ENCODE assay signal across 16 mouse cellular contexts in the genomic region with DNA sequence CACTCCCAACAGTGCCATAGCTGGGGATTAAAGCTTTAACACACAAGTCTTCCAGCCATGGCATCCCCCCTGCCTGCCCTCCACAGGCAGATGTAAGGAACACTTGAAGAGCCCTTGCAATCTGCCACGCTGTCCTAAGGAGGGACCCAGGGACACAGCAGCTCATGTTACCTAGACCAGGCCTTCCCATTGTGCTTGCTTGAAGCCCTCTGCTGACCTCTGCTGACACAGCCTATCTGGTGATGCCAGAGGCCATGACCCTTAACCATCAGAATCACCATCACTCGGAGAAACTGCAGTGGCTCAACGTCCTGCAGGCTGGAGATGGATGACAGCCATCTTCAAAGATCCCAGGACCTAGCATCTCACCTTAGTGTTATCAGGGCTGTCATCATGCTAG. TPM values are rescaled to one million over a fixed set of nuclear protein-coding genes. Genes with fewer than 3 reads are reported as not detected.
DNase-seq lines count a peak whose midpoint lies in the region; ATAC-seq lines count a peak whose summit lies in the region.
"Had no signal": no experiment of that assay in that cellular context is flagged by ENCODE, and none has a peak within 500 bp of the region (broad histone marks: within the 10 kb centered on the region; RNA-seq: fewer than 3 reads in every experiment).

No protein-coding gene starts in this region.

- peak; percentile 9 for DNase-seq in 416B (ENCODE audit: low read depth)
- peak; percentile 39 for DNase-seq in embryo, embryonic 10.5 days (ENCODE audit: low spot score)
- DNase-seq in hindbrain, embryonic 10.5 days (ENCODE audit: low spot score), result peak; percentile 32
- DNase-seq in lung, postnatal 14 days, result no peak
- no peak for DNase-seq in gastrocnemius, postnatal 10 days
- DNase-seq: cerebellum, adult 8-10 months; gastrocnemius, adult 2 months; thymus, adult 2 months had no signal

- H3K9ac ChIP-seq in midbrain, embryonic 12.5 days (replicated peaks), result no peak overlapping the region

- no peak for ATAC-seq in midbrain, embryonic 12.5 days (ENCODE audit: low FRiP score, low read depth)
- ATAC-seq in cerebellum, adult (ENCODE audit: insufficient number of reproducible peaks, low FRiP score, low TSS enrichment), result no peak

- H3K9me3 ChIP-seq in hindbrain, embryonic 10.5 days, result no peaks in the 10 kb centered on the region
- no peaks in the 10 kb centered on the region for H3K9me3 ChIP-seq in midbrain, embryonic 12.5 days
- H3K9me3 ChIP-seq: embryonic facial prominence, embryonic 10.5 days had no signal

- peak overlapping the region; percentile 92 for H3K27ac ChIP-seq in hindbrain, embryonic 10.5 days
- H3K27ac ChIP-seq in midbrain, embryonic 12.5 days (replicated peaks), result peak overlapping the region; percentile 97
- H3K27ac ChIP-seq: gastrocnemius, adult 2 months had no signal

- peaks cover 96% of the 10 kb centered on the region for H3K4me1 ChIP-seq in hindbrain, embryonic 10.5 days (replicated peaks)
- H3K4me1 ChIP-seq in midbrain, embryonic 12.5 days, result peaks cover 88% of the 10 kb centered on the region

- peaks cover 8% of the 10 kb centered on the region for H3K36me3 ChIP-seq in hindbrain, embryonic 10.5 days
- peaks cover 6% of the 10 kb centered on the region; the same call in 1 of the 2 replicates for H3K36me3 ChIP-seq in midbrain, embryonic 12.5 days
- H3K36me3 ChIP-seq: embryonic facial prominence, embryonic 10.5 days had no signal

- peaks cover 54% of the 10 kb centered on the region for H3K27me3 ChIP-seq in hindbrain, embryonic 10.5 days (ENCODE audit: insufficient read depth, poor library complexity, severe bottlenecking)
- H3K27me3 ChIP-seq in midbrain, embryonic 12.5 days, result peaks cover 43% of the 10 kb centered on the region

- H3K4me2 ChIP-seq in midbrain, embryonic 12.5 days (replicated peaks), result 0 out of 2 replicates have a peak overlapping the region, but pooled peaks have one; percentile 11
- H3K4me2 ChIP-seq: liver, embryonic 11.5 days had no signal

- no peak overlapping the region for H3K4me3 ChIP-seq in hindbrain, embryonic 10.5 days
- no peak overlapping the region for H3K4me3 ChIP-seq in midbrain, embryonic 12.5 days
- H3K4me3 ChIP-seq: embryonic facial prominence, embryonic 10.5 days; gastrocnemius, adult 2 months had no signal

- WGBS in hindbrain, embryonic 10.5 days, result 9% methylated on average over 3 of the region's 3 CpGs
- WGBS in midbrain, embryonic 12.5 days, result 23% methylated on average over 3 of the region's 3 CpGs

RNA-seq across cellular contexts. Expression of gene Igfbpl1, which starts 4.7 kb away (rescaled TPM):
- 13.7 and 56.4 TPM in 2 replicates for polyA plus RNA-seq in hindbrain, embryonic 10.5 days (2016; fragmentation: Nextera tagmentation; extraction: Ambion mirVana)
- 63.3 and 69.5 TPM in 2 replicates for polyA plus RNA-seq in midbrain, embryonic 12.5 days (2016; fragmentation: Nextera tagmentation; extraction: Ambion mirVana)
- total RNA-seq in gastrocnemius, postnatal 10 days (2021), result under 1 TPM in 1 of 2 experiments, not detected in 1; 0.11 TPM
- total RNA-seq: gastrocnemius, adult 2 months; monocyte, adult 5-6 weeks had no signal
- polyA plus RNA-seq: kidney, embryonic 16.5 days had no signal

RNA-seq across cellular contexts. Expression of gene Aldh1b1, which starts 23.2 kb away (rescaled TPM):
- polyA plus RNA-seq in hindbrain, embryonic 10.5 days (2016; fragmentation: Nextera tagmentation; extraction: Ambion mirVana), result 7.3 and 7.4 TPM in 2 replicates
- polyA plus RNA-seq in midbrain, embryonic 12.5 days (2016; fragmentation: Nextera tagmentation; extraction: Ambion mirVana), result 8.6 and 9.0 TPM in 2 replicates
- 1 to 10 TPM; 1.8 to 2.5 TPM for total RNA-seq in gastrocnemius, postnatal 10 days (2021)

RNA-seq across cellular contexts. Expression of gene Stra6l, which starts 26.5 kb away (rescaled TPM):
- polyA plus RNA-seq in hindbrain, embryonic 10.5 days (2016; fragmentation: Nextera tagmentation; extraction: Ambion mirVana), result 0.29 and 0.54 TPM in 2 replicates
- polyA plus RNA-seq in midbrain, embryonic 12.5 days (2016; fragmentation: Nextera tagmentation; extraction: Ambion mirVana), result 0.81 and 1.3 TPM in 2 replicates
- total RNA-seq in gastrocnemius, postnatal 10 days (2021), result under 1 TPM in 1 of 2 experiments, not detected in 1; 0.14 TPM
- total RNA-seq: gastrocnemius, adult 2 months; layer of hippocampus, postnatal 10 days; left cerebral cortex, postnatal 14 days had no signal

Comparison
In these comparisons a context has a peak if more than half of its experiments do, and no peak if none do; other contexts are left out.
1. DNase-seq: peak in 416B (single experiment), embryo, embryonic 10.5 days (single experiment) and hindbrain, embryonic 10.5 days (single experiment); none in lung, postnatal 14 days (single experiment) and gastrocnemius, postnatal 10 days (single experiment).